Mouse (Mus musculus) olfactory bulb, adult 2 months (tissue): ENCODE measurements around the gene Dlat.

Experiments used
- CTCF ChIP-seq: fragments of 200-500 bp; IDR thresholded peaks from 2 replicates; pipeline ENCODE4 v1.5.1; 2012; ENCODE audit warnings: low read depth, mild to moderate bottlenecking, low read length, moderate library complexity; ENCODE audit not compliant: insufficient read depth
- POLR2A ChIP-seq: fragments of 200-500 bp; IDR thresholded peaks from 2 replicates; pipeline ENCODE4 v1.6.1; 2012; ENCODE audit warnings: mild to moderate bottlenecking, low read depth, low read length, moderate library complexity; ENCODE audit not compliant: insufficient read depth

- TF ChIP-seq CTCF = no peak
- TF ChIP-seq POLR2A = no peak
These were observed 66.6 kb downstream of the Dlat start for GRCm38 (mm10) chr9:50592955-50593354.
